Mouse (Mus musculus) megakaryocyte, adult 5-6 weeks (primary cell): Measurements from ENCODE around the gene Pak6. TPM values are rescaled to one million over a fixed set of nuclear protein-coding genes. Genes with fewer than 3 reads are reported as not detected.

Source experiments
- ATAC-seq: 2 replicates; pipeline ENCODE4 v1.8.0; 2016; ENCODE audit warnings: mild to moderate bottlenecking, inconsistent platforms; ENCODE audit not compliant: poor library complexity, severe bottlenecking
- total RNA-seq, 2 experiments: library from RNA; stranded (forward) in 1 of 2; stranded (reverse) in 1 of 2; fragments of 153-499, 151-499 nt in 1 of 2; fragments of 221-1000, 200-1000 nt in 1 of 2; gene quantifications; 2 replicates each; pipeline versions ENCODE4 v1.2.3 to v1.2.4; 2015 to 2017

Pak6 gene
- total RNA-seq, 2 experiments from 2014 or later, result not detected

GRCm38 (mm10) chr2:118695677-118696232 is 32.7 kb downstream of the Pak6 start:
- peak; percentile 45 for ATAC-seq

- ATAC-seq, result no peak
Observed at GRCm38 (mm10) chr2:118696451-118697308, 33.6 kb downstream of the Pak6 start.

- no peak for ATAC-seq
Observed at GRCm38 (mm10) chr2:118697311-118697877, 34.3 kb downstream of the Pak6 start.

- ATAC-seq, result no peak
Observed at GRCm38 (mm10) chr2:118697955-118698354, 34.9 kb downstream of the Pak6 start.

GRCm38 (mm10) chr2:118700179-118701062 is 37.3 kb downstream of the Pak6 start:
- ATAC-seq, result peak; percentile 75

- no peak for ATAC-seq
Observed at GRCm38 (mm10) chr2:118701161-118701560, 38.1 kb downstream of the Pak6 start.

- ATAC-seq, result no peak
Observed at GRCm38 (mm10) chr2:118701971-118702882, 39.1 kb downstream of the Pak6 start.

GRCm38 (mm10) chr2:118702883-118703761 is 40.0 kb downstream of the Pak6 start:
- ATAC-seq, result peak; percentile 49

GRCm38 (mm10) chr2:118703913-118704730 is 41.0 kb downstream of the Pak6 start, which contains the start of gene Ankrd63:
TSS of gene Ankrd63 (minus strand) at chr2:118703963.
- ATAC-seq, result no peak

GRCm38 (mm10) chr2:118706436-118706835 is 43.3 kb downstream of the Pak6 start:
- no peak for ATAC-seq

- no peak for ATAC-seq
Observed at GRCm38 (mm10) chr2:118708472-118708871, 45.4 kb downstream of the Pak6 start.

GRCm38 (mm10) chr2:118709655-118710221 is 46.6 kb downstream of the Pak6 start:
- ATAC-seq, result peak; percentile 56

- ATAC-seq, result peak; percentile 43; the same call in 1 of the 2 replicates
Observed at GRCm38 (mm10) chr2:118711038-118711494, 48.0 kb downstream of the Pak6 start.

- ATAC-seq, result no peak
Observed at GRCm38 (mm10) chr2:118713631-118714030, 50.5 kb downstream of the Pak6 start.

- no peak for ATAC-seq
Observed at GRCm38 (mm10) chr2:118714230-118714629, 51.1 kb downstream of the Pak6 start.

GRCm38 (mm10) chr2:118716677-118717076 is 53.6 kb downstream of the Pak6 start:
- no peak for ATAC-seq

- ATAC-seq, result no peak
Observed at GRCm38 (mm10) chr2:118723693-118724486, 60.8 kb downstream of the Pak6 start.
